Mouse (Mus musculus) thymus, postnatal 14 days (tissue): ENCODE results near the gene Rassf5.
"Not testable (repeated sequence)": the region's sequence is repeated elsewhere in the genome, so short reads cannot be mapped to it uniquely, and the experiment has no call there.

ENCODE experiments used
- DNase-seq: peaks from one replicate; pipeline ENCODE4 v3.0.0; 2021

The Rassf5 gene

DNA sequence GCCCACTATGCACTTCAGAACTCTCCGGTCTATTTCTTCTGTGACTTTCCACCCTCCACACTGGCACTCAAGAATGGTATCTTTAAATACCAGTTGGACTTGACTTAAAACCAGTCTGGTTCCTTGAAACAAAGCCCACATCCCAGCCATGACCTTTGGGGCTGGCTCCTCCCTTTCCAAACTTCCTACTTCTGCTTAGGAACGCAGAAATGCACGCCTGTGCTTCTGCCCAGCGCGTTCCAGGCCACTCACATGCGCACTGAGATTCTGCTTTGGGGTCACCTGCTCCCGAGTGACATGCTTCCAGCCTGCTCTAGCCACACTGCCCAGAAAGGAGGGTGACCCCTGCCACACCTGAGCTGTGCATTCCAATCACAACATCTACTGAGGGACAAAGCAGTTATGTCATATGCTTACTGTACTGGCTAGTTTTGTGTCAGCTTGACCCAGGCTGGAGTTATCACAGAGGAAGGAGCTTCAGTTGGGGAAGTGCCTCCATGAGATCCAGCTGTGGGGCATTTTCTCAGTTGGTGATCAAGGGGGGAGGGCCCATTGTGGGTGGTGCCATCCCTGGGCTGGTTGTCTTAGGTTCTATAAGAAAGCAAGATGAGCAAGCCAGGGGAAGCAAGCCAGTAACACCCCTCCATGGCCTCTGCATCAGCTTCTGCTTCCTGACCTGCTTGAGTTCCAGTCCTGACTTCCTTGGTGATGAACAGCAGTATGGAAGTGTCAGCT, 7.6 kb upstream of the Rassf5 start:
- DNase-seq = not testable (repeated sequence)

DNA sequence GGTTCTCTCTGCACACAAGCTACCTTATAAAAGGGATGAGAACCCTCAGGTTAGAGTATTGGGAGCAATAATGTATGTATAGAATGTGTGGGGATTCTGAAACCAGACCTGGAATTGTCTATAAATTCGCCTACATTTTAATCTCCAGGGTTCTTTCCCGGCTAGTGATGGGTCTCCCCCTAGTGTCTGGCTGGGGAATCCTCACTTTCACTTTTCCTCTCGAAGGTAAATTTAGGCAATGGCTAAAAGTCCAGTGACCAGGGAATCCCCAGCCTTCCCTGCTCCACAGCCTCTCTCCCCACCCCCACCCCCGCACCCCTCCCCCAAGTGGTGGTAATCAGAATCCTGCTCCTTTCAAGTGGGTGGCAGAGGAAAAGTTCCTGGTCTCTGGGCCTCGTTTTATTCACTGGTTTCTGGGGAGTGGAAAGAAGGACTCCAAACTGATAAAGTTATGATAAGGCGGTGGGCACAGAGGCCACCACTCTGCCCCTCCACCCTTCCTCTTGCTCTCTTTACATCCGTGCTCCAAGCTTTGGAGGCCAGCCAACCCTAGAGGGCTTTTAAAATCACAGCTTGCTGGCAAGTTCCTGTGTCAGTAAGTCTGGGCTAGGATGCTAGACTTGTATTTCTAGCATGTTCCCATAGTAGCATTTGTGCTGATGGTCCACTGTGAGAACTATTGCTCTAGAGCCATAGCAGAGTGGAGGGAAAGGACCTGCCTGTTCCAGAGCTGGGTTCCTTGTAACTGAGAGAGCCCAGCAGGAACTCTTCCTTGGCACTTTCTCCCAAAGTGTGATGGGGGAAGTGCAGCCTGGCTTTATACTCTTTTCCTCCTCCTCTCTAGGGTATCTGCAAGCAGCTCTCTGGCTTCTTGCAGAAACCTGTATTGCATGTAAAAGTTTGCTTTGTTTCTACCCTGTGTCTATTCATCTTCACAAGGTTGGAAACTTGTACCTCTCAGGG, 1.7 kb upstream of the Rassf5 start:
- peak; percentile 33 for DNase-seq

GRCm38 (mm10) chr1:131245926-131246325, 868 bp upstream of the Rassf5 start:
- peak; percentile 49 for DNase-seq

- no peak for DNase-seq
Observed at GRCm38 (mm10) chr1:131244536-131245088, 446 bp downstream of the Rassf5 start.

- DNase-seq = no peak
Observed at GRCm38 (mm10) chr1:131242956-131243355, 2.1 kb downstream of the Rassf5 start.

- no peak for DNase-seq
Observed at GRCm38 (mm10) chr1:131239576-131240193, 5.4 kb downstream of the Rassf5 start.

DNA sequence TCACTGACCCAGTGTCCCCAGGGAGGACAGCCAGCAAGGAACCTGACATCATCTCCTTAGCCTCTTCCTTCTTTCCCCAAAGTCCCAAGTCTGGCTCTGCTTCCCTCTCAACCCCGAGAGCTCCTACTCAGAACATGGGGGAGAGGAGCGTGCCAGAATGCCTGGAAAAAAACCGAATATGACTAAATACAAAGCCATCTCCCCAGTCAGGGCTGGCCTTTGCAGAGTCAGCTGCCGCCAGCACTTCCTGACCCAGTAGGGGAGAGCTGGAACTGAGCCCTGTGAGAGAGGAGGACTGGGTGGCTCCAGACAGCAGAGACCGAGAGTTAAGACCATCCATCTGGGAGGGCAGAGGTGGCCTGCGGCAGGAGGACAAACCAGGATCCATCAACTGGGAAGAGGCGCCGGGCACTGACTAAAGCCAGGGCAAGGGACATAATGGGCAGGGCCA, 6.1 kb downstream of the Rassf5 start:
- DNase-seq = no peak

GRCm38 (mm10) chr1:131236077-131236476, 9.0 kb downstream of the Rassf5 start:
- no peak for DNase-seq

DNA sequence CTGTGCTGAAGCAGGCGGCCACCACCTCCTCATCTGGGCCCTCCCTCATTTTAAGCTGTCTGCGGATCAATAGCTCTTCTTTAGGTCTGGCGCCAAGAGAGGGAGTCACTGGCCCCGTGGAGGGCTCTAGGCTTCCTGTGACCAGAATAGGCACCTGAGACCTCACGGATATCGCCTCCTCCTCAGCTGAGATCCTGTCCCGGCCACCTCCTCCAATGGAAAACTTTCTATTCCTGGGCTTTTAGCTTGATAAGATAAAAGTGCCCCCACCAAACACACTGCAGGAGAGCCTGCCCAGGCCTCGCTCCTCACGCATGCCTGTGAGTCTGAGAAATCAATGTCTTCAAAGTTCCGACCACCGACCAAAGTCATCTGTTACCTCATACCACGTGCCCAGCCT, 11.5 kb downstream of the Rassf5 start:
- no peak for DNase-seq

GRCm38 (mm10) chr1:131228659-131229058, 16.4 kb downstream of the Rassf5 start:
- DNase-seq = no peak

DNA sequence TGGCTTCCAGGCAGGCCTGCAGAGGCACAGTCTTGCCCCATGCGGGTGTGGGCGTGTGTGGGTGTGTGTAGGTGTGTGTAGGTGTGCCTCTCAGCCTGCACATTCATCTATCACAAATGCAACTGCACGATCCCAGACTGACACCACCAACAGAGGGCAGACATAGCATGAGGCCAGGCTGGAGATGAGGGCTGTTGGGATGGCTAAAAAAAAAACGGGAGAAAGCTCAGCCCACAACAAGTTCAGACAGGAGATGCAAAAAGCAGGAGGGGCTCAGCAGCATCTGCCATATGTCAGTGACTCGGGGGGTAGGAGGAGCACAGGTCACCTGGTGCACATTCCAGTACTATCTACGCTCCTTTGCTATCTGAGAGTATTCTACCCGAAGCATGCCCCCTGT, 16.8 kb downstream of the Rassf5 start:
- no peak for DNase-seq

- DNase-seq = no peak
Observed at GRCm38 (mm10) chr1:131224848-131225471, 20.1 kb downstream of the Rassf5 start.

DNA sequence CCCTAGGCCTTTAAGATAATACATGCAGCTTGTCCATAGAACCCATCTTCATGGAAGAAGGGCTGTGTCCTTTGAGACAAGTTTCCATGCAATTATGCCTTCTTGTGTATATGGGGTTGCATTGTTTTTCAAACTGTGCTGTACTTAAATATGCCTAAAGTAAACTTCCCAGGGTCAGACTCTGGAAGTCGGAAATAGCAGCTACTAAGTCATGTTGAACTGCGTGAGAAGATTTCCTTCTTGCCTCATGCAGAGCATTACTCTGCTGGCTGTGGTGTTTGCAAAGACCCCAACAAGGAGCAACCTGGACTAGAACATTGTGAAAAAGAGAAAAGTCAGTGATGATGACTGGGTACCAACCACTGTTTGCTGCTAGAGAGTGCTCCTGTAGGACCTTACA, 21.7 kb downstream of the Rassf5 start:
- no peak for DNase-seq

DNA sequence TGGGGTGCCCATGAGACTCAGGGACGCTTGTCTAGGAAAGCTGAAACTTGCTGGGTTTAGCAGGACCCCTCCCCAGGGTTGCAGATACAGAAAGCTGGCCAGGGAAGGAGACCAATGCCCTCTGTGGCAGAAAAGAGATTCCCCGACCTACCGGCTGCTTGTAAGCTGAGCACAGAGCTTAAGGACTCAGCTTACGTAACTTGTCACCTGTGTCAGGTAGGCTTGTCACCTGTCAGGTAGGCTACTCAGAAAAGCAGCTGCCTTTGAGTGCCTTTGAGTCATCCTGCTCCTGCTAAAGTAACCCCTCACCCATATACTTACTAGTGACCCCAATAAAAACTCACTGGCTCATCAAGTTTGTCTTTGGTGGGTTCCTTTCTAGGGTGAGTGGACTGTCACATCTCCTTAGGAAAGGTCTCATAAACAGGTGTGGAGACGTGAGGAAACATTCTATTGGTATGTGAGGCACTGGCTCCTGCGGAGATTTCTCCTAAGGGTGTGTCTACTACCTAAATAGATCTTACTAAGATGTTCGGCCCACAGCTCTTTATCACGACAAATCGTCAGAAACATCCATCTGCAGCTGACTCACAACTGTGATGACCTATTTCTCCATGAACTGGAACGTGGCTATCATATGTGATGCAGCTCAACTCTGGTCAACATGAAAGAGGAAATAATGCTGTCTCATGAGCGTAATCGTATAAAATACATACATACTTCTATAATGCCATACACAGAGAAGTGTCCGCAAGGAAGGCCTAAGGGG, 23.1 kb downstream of the Rassf5 start:
- no peak for DNase-seq

DNA sequence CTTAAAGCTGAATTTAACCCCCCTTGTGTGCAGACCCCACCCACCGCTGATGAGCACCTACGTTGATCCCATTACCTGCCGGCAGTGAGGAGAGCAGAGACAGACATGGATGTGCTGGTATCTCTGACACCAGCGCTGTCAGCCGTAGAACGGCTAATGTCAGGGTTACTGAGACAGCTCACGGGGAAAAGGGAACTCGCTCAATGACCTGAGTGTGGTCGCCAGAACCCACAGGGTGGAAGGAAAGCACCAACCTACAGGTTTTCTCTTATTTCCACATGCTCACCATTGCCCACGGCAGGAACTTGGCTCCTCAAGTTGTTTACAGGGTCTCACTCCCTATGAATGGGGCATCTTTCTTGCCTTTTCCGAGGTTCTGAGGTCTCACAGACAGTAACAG, 26.1 kb downstream of the Rassf5 start:
- no peak for DNase-seq

GRCm38 (mm10) chr1:131213361-131213760, 31.7 kb downstream of the Rassf5 start:
- DNase-seq = no peak

DNA sequence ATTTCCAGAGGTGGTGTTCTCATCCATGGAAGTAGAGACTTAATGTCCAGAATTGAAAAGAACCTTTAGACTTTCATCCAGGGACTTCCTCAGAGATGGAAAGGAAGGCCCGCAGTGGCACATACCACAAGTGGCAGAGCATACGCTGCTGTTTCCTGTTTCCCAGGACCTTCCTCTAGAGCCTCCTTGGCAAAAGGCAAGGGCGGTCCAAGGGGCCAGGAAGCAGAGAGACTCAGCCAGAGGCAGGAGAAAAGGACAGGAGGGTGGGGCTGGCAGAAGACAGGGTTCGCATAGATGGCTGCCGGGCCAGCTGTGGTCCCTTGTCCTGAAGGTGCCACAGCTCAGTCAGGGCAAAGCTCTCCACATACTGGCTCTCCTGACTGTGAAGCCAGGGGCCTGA, 32.1 kb downstream of the Rassf5 start:
- DNase-seq = no peak

- no peak for DNase-seq
Observed at GRCm38 (mm10) chr1:131211655-131212054, 33.4 kb downstream of the Rassf5 start.

GRCm38 (mm10) chr1:131209971-131210426, 35.1 kb downstream of the Rassf5 start:
- no peak for DNase-seq

- DNase-seq = no peak
Observed at GRCm38 (mm10) chr1:131208800-131209199, 36.3 kb downstream of the Rassf5 start.

DNA sequence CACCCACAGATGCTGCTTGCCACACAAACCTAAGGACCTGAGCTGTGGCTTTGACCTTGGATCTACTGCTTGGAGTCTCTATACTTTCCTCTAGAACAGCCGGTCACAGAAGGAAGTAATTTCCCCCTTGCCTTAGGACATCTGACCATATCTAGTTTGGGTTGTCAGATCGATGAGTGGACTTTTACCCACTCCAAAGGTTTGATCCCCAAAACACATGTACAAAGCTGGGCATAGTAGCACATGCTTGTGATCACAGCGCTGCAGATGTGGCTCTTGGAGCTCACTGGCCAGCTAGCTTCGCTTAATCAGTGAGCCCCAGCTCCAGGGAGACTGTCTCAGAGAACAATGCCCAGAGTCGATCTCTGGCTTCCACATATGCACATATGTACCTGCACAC, 37.0 kb downstream of the Rassf5 start:
- DNase-seq = no peak

DNA sequence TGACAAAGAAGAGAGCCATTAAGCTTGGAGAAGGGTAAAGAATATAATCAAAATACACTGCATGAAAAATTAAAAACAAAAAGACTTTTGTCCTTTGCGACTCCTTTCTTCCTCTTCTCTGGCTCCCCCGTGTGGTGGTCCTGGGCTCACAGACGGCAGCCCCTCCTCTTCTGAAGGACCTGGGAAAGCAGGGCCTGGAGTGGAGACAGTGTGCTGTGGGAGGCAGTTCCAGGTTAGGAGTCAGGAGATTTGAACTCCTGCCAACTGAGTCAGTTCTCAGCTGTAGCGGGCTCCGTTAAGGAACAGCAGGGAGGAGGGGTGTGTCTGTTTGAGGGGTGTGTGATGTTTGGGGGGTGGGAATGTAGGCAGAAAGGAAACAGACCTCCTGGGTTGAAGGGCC, 37.5 kb downstream of the Rassf5 start:
- DNase-seq = peak; percentile 93
